Mouse (Mus musculus): Measurements from ENCODE around the gene Snw1. TPM values are rescaled to one million over a fixed set of nuclear protein-coding genes. Genes with fewer than 3 reads are reported as not detected.

Snw1 gene
- 67.5 and 104 TPM in 2 replicates for polyA plus RNA-seq (2012; rRNA removed)

GRCm38 (mm10) chr12:87471964-87472786, at the start of gene Snw1:
Gene Snw1 (minus strand): TSS chr12:87472274.

GRCm38 (mm10) chr12:87514016-87514415, 41.9 kb upstream of the Snw1 start, which contains the start of gene Gm8300:
Gene Gm8300 (plus strand): TSS chr12:87514316.

DNA sequence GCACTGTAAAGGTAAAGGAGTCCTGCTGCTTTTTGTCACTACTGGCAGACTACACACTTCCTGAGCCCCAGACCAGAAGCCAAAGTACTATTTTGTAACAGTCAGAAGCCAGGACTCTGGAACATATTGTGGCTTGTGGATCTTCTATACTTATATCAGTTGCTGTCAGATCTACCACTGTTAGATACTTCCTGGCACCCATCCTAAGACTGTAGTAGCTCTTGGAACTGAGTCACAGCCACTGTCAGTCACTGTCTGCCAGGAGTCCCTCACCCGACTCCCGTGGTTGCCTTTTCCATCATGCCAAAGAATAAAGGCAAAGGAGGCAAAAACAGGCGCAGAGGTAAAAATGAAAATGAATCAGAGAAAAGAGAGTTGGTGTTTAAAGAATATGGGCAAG, 22.3 kb upstream of the Snw1 start, which contains the start of gene Gm5788:
Gene Gm5788 (plus strand): TSS at position 301 of the 400 bp plus-strand sequence.

GRCm38 (mm10) chr12:87443700-87444122, 28.4 kb downstream of the Snw1 start, which contains the start of the genes Slirp and Alkbh1:
Gene Slirp (plus strand): TSS chr12:87443896.
Gene Alkbh1 (minus strand): TSS chr12:87444017.

Other genes starting within 250 kb of the Snw1 start
- 2.6 and 3.1 TPM in 2 replicates for gene Noxred1, start 233.5 kb downstream of the Snw1 start, polyA plus RNA-seq (2012; rRNA removed)
- gene Vipas39, start 206.0 kb downstream of the Snw1 start, polyA plus RNA-seq (2012; rRNA removed), result 39.8 and 57.9 TPM in 2 replicates
- gene Ahsa1, start 205.8 kb downstream of the Snw1 start, polyA plus RNA-seq (2012; rRNA removed), result 212 and 268 TPM in 2 replicates
- gene Ism2, start 172.6 kb downstream of the Snw1 start, polyA plus RNA-seq (2012; rRNA removed), result 0.80 and 2.1 TPM in 2 replicates
- 36.3 and 37.8 TPM in 2 replicates for gene Sptlc2, start 83.9 kb downstream of the Snw1 start, polyA plus RNA-seq (2012; rRNA removed)
- gene Slirp, start 28.4 kb downstream of the Snw1 start, polyA plus RNA-seq (2012; rRNA removed), result 74.2 and 107 TPM in 2 replicates
- gene Alkbh1, start 28.3 kb downstream of the Snw1 start, polyA plus RNA-seq (2012; rRNA removed), result 44.1 and 53.0 TPM in 2 replicates
- gene Gm5788, start 22.4 kb upstream of the Snw1 start, polyA plus RNA-seq (2012; rRNA removed), result not detected in 2 replicates
- gene Gm8300, start 42.0 kb upstream of the Snw1 start, polyA plus RNA-seq (2012; rRNA removed), result not detected in 2 replicates
- gene Oog1, start 130.4 kb upstream of the Snw1 start, polyA plus RNA-seq (2012; rRNA removed), result not detected in 2 replicates
- gene Gm4027, start 146.6 kb upstream of the Snw1 start, polyA plus RNA-seq (2012; rRNA removed), result not detected in 2 replicates
- not detected in 2 replicates for gene Gm16381, start 172.3 kb upstream of the Snw1 start, polyA plus RNA-seq (2012; rRNA removed)

Data from central nervous system, embryonic 11.5 days (tissue).